Mouse (Mus musculus): ENCODE data around the gene Csnk1g1.

- no peak for TF ChIP-seq GATA1 (IDR thresholded peaks at IDR 0.05; ENCODE audit: borderline replicate concordance, low read length)
- TF ChIP-seq FLI1 (IDR thresholded peaks at IDR 0.05; ENCODE audit: low read length): no peak
Observed at GRCm38 (mm10) chr9:66039290-66039689, 130.6 kb downstream of the Csnk1g1 start.

All from megakaryocyte, embryonic 14.5 days (primary cell).